Mouse (Mus musculus): Measurements from ENCODE around the gene Bst1. TPM values are rescaled to one million over a fixed set of nuclear protein-coding genes. Genes with fewer than 3 reads are reported as not detected.

Bst1 gene
- total and polyA plus RNA-seq, 3 experiments: not detected

DNA sequence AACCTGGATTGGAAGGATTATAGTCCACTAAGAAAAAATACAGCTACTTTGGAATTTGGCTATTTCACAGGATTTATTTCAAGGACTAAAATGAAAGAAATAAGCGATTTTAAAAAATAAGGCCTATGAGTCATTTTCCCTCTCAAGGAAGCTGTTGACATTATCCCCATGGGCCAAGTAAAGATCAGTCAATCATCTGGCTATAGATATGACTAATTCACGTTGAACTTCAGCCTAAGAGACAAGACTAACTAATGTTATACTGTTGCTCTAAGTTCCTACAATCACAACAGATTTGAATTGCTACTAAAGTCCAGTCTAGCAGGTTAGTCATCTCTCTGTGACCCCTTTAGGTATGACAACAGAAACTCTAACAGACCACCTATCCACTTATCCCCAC, 34.7 kb upstream of the Bst1 start:
- no peak for DNase-seq (ENCODE audit: low read depth, low spot score)
- Histone ChIP-seq H3K4me1 (ENCODE audit: control insufficient read depth in 1 of 2, insufficient read depth in 2 of 2, low read length in 2 of 2) (peaks cover 17% of the 10 kb centered on the region in 2 experiments), H3K27ac (ENCODE audit: control insufficient read depth, low read depth, low read length) (no peak overlapping the region), H3K36me3 (ENCODE audit: control insufficient read depth in 1 of 2, insufficient read depth in 2 of 2, low read length in 2 of 2) (peaks cover 0 to 20% of the 10 kb centered on the region in 2 experiments; a peak in 2 of 4 replicates), H3K9ac (ENCODE audit: control insufficient read depth, low read depth, low read length, poor library complexity, severe bottlenecking) (no peak overlapping the region), H3K27me3 (ENCODE audit: control insufficient read depth in 1 of 2, insufficient read depth in 2 of 2, low read length in 2 of 2) (no peaks in the 10 kb centered on the region), H3K79me2 (ENCODE audit: control insufficient read depth, insufficient read depth, low read length, poor library complexity) (peaks cover 23% of the 10 kb centered on the region), H3K9me3 (replicated peaks; ENCODE audit: insufficient read depth, low read length) (no peaks in the 10 kb centered on the region), H3K4me3 (ENCODE audit: control insufficient read depth in 1 of 2, insufficient read depth in 1 of 2, low read depth in 2 of 2, low read length in 2 of 2) (no peak overlapping the region)
- TF ChIP-seq MAFK (IDR thresholded peaks at IDR 0.05; ENCODE audit: borderline replicate concordance, low read depth, low read length) (no peak), MYC (IDR thresholded peaks at IDR 0.05; ENCODE audit: low read depth, low read length) (no peak), ZMIZ1 (IDR thresholded peaks at IDR 0.05; ENCODE audit: low read depth, low read length) (no peak), BHLHE40 (IDR thresholded peaks at IDR 0.05; ENCODE audit: borderline replicate concordance, low read depth, low read length) (no peak), JUND (IDR thresholded peaks at IDR 0.05; ENCODE audit: low read depth, low read length) (no peak), ZC3H11A (IDR thresholded peaks at IDR 0.05; ENCODE audit: low read depth, low read length) (no peak), ETS1 (IDR thresholded peaks at IDR 0.05; ENCODE audit: low read depth, low read length) (no peak), CTCF (IDR thresholded peaks at IDR 0.05 in 2 of 3, conservative IDR thresholded peaks at IDR 0.05 in 1 of 3; ENCODE audit: control insufficient read depth in 1 of 3, insufficient read depth in 1 of 3, low read depth in 2 of 3, low read length in 3 of 3, poor library complexity in 1 of 3, severe bottlenecking in 1 of 3) (no peak), GABPA (IDR thresholded peaks at IDR 0.05; ENCODE audit: low read depth, low read length) (no peak), SMC3 (IDR thresholded peaks at IDR 0.05; ENCODE audit: low read depth, low read length) (no peak), TAL1 (IDR thresholded peaks at IDR 0.05; ENCODE audit: low read length) (no peak), MAX (IDR thresholded peaks at IDR 0.05; ENCODE audit: low read length) (no peak), POLR2AphosphoS5 (IDR thresholded peaks at IDR 0.05; ENCODE audit: borderline replicate concordance, low read depth, low read length) (no peak), POLR2A (IDR thresholded peaks at IDR 0.05; ENCODE audit: control insufficient read depth in 1 of 2, insufficient read depth in 1 of 2, low read depth in 1 of 2, low read length in 2 of 2, poor library complexity in 1 of 2) (no peak), RAD21 (IDR thresholded peaks at IDR 0.05; ENCODE audit: low read depth, low read length) (no peak), RCOR1 (IDR thresholded peaks at IDR 0.05; ENCODE audit: low read depth, low read length) (no peak), MEF2A (IDR thresholded peaks at IDR 0.05; ENCODE audit: extremely low read depth, insufficient replicate concordance, low read depth, low read length, poor library complexity, severe bottlenecking) (no peak), UBTF (IDR thresholded peaks at IDR 0.05; ENCODE audit: borderline replicate concordance, insufficient read depth, low read depth, low read length) (no peak), POLR2AphosphoS2 (IDR thresholded peaks at IDR 0.05; ENCODE audit: low read length) (no peak), ZNF384 (IDR thresholded peaks at IDR 0.05; ENCODE audit: low read depth, low read length) (no peak)

DNA sequence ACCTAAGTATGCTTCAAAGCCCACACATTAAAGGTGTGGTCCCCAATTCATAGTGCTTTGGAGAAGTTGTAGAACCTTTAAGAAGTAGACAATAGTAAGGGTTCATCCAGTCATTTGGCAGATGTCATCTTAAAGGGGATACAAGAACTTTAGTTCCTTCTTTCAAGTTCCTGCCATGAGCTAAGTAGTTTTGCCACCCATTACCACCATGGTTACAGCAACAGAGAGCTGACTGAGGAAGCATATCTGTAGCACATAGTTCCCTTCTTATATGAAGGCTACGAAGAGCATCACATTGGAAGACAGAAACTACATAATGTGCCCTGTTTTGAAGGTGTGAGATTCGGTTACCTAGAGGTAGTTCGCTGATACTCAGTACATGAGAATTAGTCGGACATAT, 32.1 kb upstream of the Bst1 start:
- H3K4me3 ChIP-seq (ENCODE audit: control insufficient read depth in 1 of 2, insufficient read depth in 1 of 2, low read depth in 2 of 2, low read length in 2 of 2): no peak overlapping the region
- peaks cover 7% of the 10 kb centered on the region for H3K79me2 ChIP-seq (ENCODE audit: control insufficient read depth, insufficient read depth, low read length, poor library complexity)
- no peaks in the 10 kb centered on the region for H3K9me3 ChIP-seq (replicated peaks; ENCODE audit: insufficient read depth, low read length)
- DNase-seq (ENCODE audit: low read depth, low spot score): peak; percentile 55
- TF ChIP-seq MYC (IDR thresholded peaks at IDR 0.05; ENCODE audit: low read depth, low read length) (no peak), ZNF384 (IDR thresholded peaks at IDR 0.05; ENCODE audit: low read depth, low read length) (no peak), GABPA (IDR thresholded peaks at IDR 0.05; ENCODE audit: low read depth, low read length) (no peak), GATA1 (IDR thresholded peaks at IDR 0.05; ENCODE audit: low read depth, low read length) (no peak), RAD21 (IDR thresholded peaks at IDR 0.05; ENCODE audit: low read depth, low read length) (no peak), TCF12 (IDR thresholded peaks at IDR 0.05; ENCODE audit: low read depth, low read length) (no peak), ETS1 (IDR thresholded peaks at IDR 0.05; ENCODE audit: low read depth, low read length) (no peak), NELFE (IDR thresholded peaks at IDR 0.05; ENCODE audit: low read depth, low read length) (no peak), SMC3 (IDR thresholded peaks at IDR 0.05; ENCODE audit: low read depth, low read length) (no peak), ELF1 (IDR thresholded peaks at IDR 0.05; ENCODE audit: low read depth, low read length) (no peak), MAX (IDR thresholded peaks at IDR 0.05; ENCODE audit: low read length) (no peak), CHD2 (IDR thresholded peaks at IDR 0.05; ENCODE audit: low read length) (no peak), ZC3H11A (IDR thresholded peaks at IDR 0.05; ENCODE audit: low read depth, low read length) (no peak), ZKSCAN1 (IDR thresholded peaks at IDR 0.05; ENCODE audit: low read depth, low read length) (no peak)
- no peak overlapping the region for H3K27ac ChIP-seq (ENCODE audit: control insufficient read depth, low read depth, low read length)
- H3K9ac ChIP-seq (ENCODE audit: control insufficient read depth, low read depth, low read length, poor library complexity, severe bottlenecking): no peak overlapping the region
- H3K4me1 ChIP-seq (ENCODE audit: control insufficient read depth in 1 of 2, insufficient read depth in 2 of 2, low read length in 2 of 2): peaks cover 4% of the 10 kb centered on the region in 2 experiments; a peak in 3 of 4 replicates
- H3K36me3 ChIP-seq (ENCODE audit: control insufficient read depth in 1 of 2, insufficient read depth in 2 of 2, low read length in 2 of 2): peaks cover 0 to 6% of the 10 kb centered on the region in 2 experiments; a peak in 2 of 4 replicates
- no peaks in the 10 kb centered on the region for H3K27me3 ChIP-seq (ENCODE audit: control insufficient read depth in 1 of 2, insufficient read depth in 2 of 2, low read length in 2 of 2)
